Mouse (Mus musculus): ENCODE data around the gene Marc2. TPM values are rescaled to one million over a fixed set of nuclear protein-coding genes. Genes with fewer than 3 reads are reported as not detected.

Gene Marc2
- total RNA-seq (2022), result 100 to 1,000 TPM; 113 to 146 (median 132) TPM

GRCm38 (mm10) chr1:184846092-184846750 is at the start of gene Marc2:
TSS of gene Marc2 (minus strand) at chr1:184846451.
- DNase-seq (ENCODE audit: low spot score), result no peak

GRCm38 (mm10) chr1:184891998-184892397 is 45.7 kb upstream of the Marc2 start:
- no peak for DNase-seq (ENCODE audit: low spot score)

GRCm38 (mm10) chr1:184889454-184889853 is 43.2 kb upstream of the Marc2 start:
- peak; percentile 16 for DNase-seq (ENCODE audit: low spot score)

- no peak for DNase-seq (ENCODE audit: low spot score)
Measured at GRCm38 (mm10) chr1:184886160-184886559, 39.9 kb upstream of the Marc2 start.

- DNase-seq (ENCODE audit: low spot score), result peak; percentile 65
Measured at GRCm38 (mm10) chr1:184882281-184883268, 36.3 kb upstream of the Marc2 start, which contains the start of gene C130074G19Rik. TSS of gene C130074G19Rik (minus strand) at chr1:184883218.

GRCm38 (mm10) chr1:184881861-184882260 is 35.6 kb upstream of the Marc2 start:
- no peak for DNase-seq (ENCODE audit: low spot score)

- DNase-seq (ENCODE audit: low spot score), result no peak
Measured at GRCm38 (mm10) chr1:184881211-184881610, 35.0 kb upstream of the Marc2 start.

- DNase-seq (ENCODE audit: low spot score), result no peak
Measured at GRCm38 (mm10) chr1:184878860-184879259, 32.6 kb upstream of the Marc2 start.

- no peak for DNase-seq (ENCODE audit: low spot score)
Measured at GRCm38 (mm10) chr1:184877306-184877705, 31.1 kb upstream of the Marc2 start.

- no peak for DNase-seq (ENCODE audit: low spot score)
Measured at GRCm38 (mm10) chr1:184873910-184874309, 27.7 kb upstream of the Marc2 start.

GRCm38 (mm10) chr1:184872069-184872819 is 26.0 kb upstream of the Marc2 start:
- no peak for DNase-seq (ENCODE audit: low spot score)

GRCm38 (mm10) chr1:184871506-184871905 is 25.3 kb upstream of the Marc2 start:
- DNase-seq (ENCODE audit: low spot score), result no peak

- no peak for DNase-seq (ENCODE audit: low spot score)
Measured at GRCm38 (mm10) chr1:184870646-184871385, 24.6 kb upstream of the Marc2 start.

GRCm38 (mm10) chr1:184869939-184870565 is 23.8 kb upstream of the Marc2 start:
- DNase-seq (ENCODE audit: low spot score), result no peak

- no peak for DNase-seq (ENCODE audit: low spot score)
Measured at GRCm38 (mm10) chr1:184867640-184868120, 21.4 kb upstream of the Marc2 start.

GRCm38 (mm10) chr1:184864381-184864801 is 18.1 kb upstream of the Marc2 start:
- DNase-seq (ENCODE audit: low spot score), result peak; percentile 71

GRCm38 (mm10) chr1:184862636-184863035 is 16.4 kb upstream of the Marc2 start:
- DNase-seq (ENCODE audit: low spot score), result no peak

GRCm38 (mm10) chr1:184861551-184861950 is 15.3 kb upstream of the Marc2 start:
- no peak for DNase-seq (ENCODE audit: low spot score)

GRCm38 (mm10) chr1:184860276-184860675 is 14.0 kb upstream of the Marc2 start:
- DNase-seq (ENCODE audit: low spot score), result no peak

GRCm38 (mm10) chr1:184858253-184858652 is 12.0 kb upstream of the Marc2 start:
- no peak for DNase-seq (ENCODE audit: low spot score)
